Comparison of ENCODE assay signal across 21 mouse cellular contexts in genomic region chr10:63248421-63248820, GRCm38 (mm10). TPM values are rescaled to one million over a fixed set of nuclear protein-coding genes. Genes with fewer than 3 reads are reported as not detected.
"Had no signal": no experiment of that assay in that cellular context is flagged by ENCODE, and none has a peak within 500 bp of the region (broad histone marks: within the 10 kb centered on the region; RNA-seq: fewer than 3 reads in every experiment).

No protein-coding gene starts in this region.

- H3K4me1 ChIP-seq: lung, embryonic 15.5 days; neural tube, embryonic 12.5 days; stomach, embryonic 15.5 days had no signal

- H3K9ac ChIP-seq: liver, embryonic 15.5 days; liver, postnatal 0 days; lung, embryonic 15.5 days; midbrain, embryonic 12.5 days; midbrain, embryonic 15.5 days; neural tube, embryonic 12.5 days; stomach, embryonic 15.5 days had no signal

- DNase-seq: liver, postnatal 0 days; lung, adult 2 months; lung, postnatal 14 days; lung, postnatal 36 days; right cerebral cortex, postnatal 14 days; thymus, adult 2 months; thymus, postnatal 25 days; thymus, postnatal 4 days had no signal

- H3K4me3 ChIP-seq: liver, embryonic 15.5 days; lung, embryonic 15.5 days; megakaryocyte, embryonic 14.5 days; midbrain, embryonic 12.5 days; midbrain, embryonic 15.5 days; neural tube, embryonic 12.5 days; stomach, embryonic 15.5 days had no signal

- H3K27me3 ChIP-seq: liver, embryonic 15.5 days; lung, embryonic 15.5 days; megakaryocyte, embryonic 14.5 days; midbrain, embryonic 12.5 days; midbrain, embryonic 15.5 days; neural tube, embryonic 12.5 days; stomach, embryonic 15.5 days had no signal

- H3K27ac ChIP-seq: liver, embryonic 15.5 days; lung, embryonic 15.5 days; midbrain, embryonic 12.5 days; midbrain, embryonic 15.5 days; neural tube, embryonic 12.5 days; stomach, embryonic 15.5 days; stomach, postnatal 0 days had no signal

RNA-seq across cellular contexts. Expression of gene Mypn, which starts 44.7 kb away (rescaled TPM):
- total RNA-seq: megakaryocyte progenitor cell, adult 5-6 weeks; monocyte, adult 5-6 weeks; neutrophil, adult 5-6 weeks had no signal
- polyA plus RNA-seq: macrophage; spleen, adult 2 months had no signal
